Mouse (Mus musculus) intestine, postnatal 0 days (tissue): ENCODE measurements around the gene Abhd17a. TPM values are rescaled to one million over a fixed set of nuclear protein-coding genes. Genes with fewer than 3 reads are reported as not detected.

ENCODE experiments used
- ATAC-seq: fragments of 200-750 bp; cut with Nextera tagmentation; 2 replicates; pipeline ENCODE4 v1.8.0; 2017; ENCODE audit warnings: mild to moderate bottlenecking, moderate TSS enrichment, moderate library complexity
- H3K27ac ChIP-seq: fragments of 300-500 bp; sonication (generic); 2 replicates; pipeline ENCODE4 v1.5.1; 2014; ENCODE audit warnings: mild to moderate bottlenecking, low read depth, low read length, moderate library complexity
- H3K27me3 ChIP-seq: fragments of 300-500 bp; sonication (generic); replicated peaks from 2 replicates; pipeline ENCODE4 v1.6.1; 2014; ENCODE audit warnings: low read length, mixed read lengths; ENCODE audit not compliant: control insufficient read depth, insufficient read depth
- H3K36me3 ChIP-seq: fragments of 300-500 bp; sonication (generic); 2 replicates; pipeline ENCODE4 v1.6.1; 2014; ENCODE audit warnings: mild to moderate bottlenecking, moderate library complexity; ENCODE audit not compliant: control insufficient read depth, insufficient read depth
- H3K4me1 ChIP-seq: fragments of 300-500 bp; sonication (generic); replicated peaks from 2 replicates; pipeline ENCODE4 v1.6.1; 2014; ENCODE audit warnings: antibody characterized with exemption, low read length, mixed read lengths; ENCODE audit not compliant: control insufficient read depth, insufficient read depth
- H3K4me2 ChIP-seq: fragments of 300-500 bp; sonication (generic); replicated peaks from 2 replicates; pipeline ENCODE4 v1.6.1; 2014; ENCODE audit warnings: low read depth, mild to moderate bottlenecking, moderate library complexity
- H3K4me3 ChIP-seq: fragments of 300-500 bp; sonication (generic); 2 replicates; pipeline ENCODE4 v1.5.1; 2014; ENCODE audit warnings: low read depth, low read length
- H3K9ac ChIP-seq: fragments of 300-500 bp; sonication (generic); 2 replicates; pipeline ENCODE4 v1.6.1; 2014; ENCODE audit warnings: mild to moderate bottlenecking, low read depth, low read length
- H3K9me3 ChIP-seq: fragments of 300-500 bp; sonication (generic); 2 replicates; pipeline ENCODE4 v1.6.1; 2016; ENCODE audit warnings: mixed run types; ENCODE audit not compliant: control insufficient read depth
- CTCF ChIP-seq: sonication (generic); IDR thresholded peaks from 2 replicates; pipeline ENCODE4 v1.5.1; 2016; ENCODE audit warnings: low read depth, mild to moderate bottlenecking, control low read depth, antibody characterized with exemption, moderate library complexity
- WGBS: fragments of 180-500 bp; shearing (Covaris S2); extraction: QIAGEN DNeasy Blood & Tissue Kit; methylation state at CpG from one replicate; pipeline ENCODE4 v1.1.7; 2014; 5-methylcytosine and 5-hydroxymethylcytosine counted together
- polyA plus RNA-seq: library from polyadenylated mRNA; unstranded; fragments of >200 nt; fragmentation: Nextera tagmentation; extraction: Ambion mirVana; gene quantifications from 2 replicates; pipeline ENCODE4 v1.2.1, GENCODE M21; 2015

Abhd17a gene
- polyA plus RNA-seq, 1 experiment from 2014 or later, result 116 TPM

GRCm38 (mm10) chr10:80620365-80620764, 30.2 kb upstream of the Abhd17a start:
- Histone ChIP-seq H3K27ac (no peak overlapping the region), H3K4me3 (no peak overlapping the region), H3K9me3 (no peaks in the 10 kb centered on the region), H3K9ac (no peak overlapping the region), H3K4me1 (no peaks in the 10 kb centered on the region; the same call in 1 of the 2 replicates), H3K4me2 (no peak overlapping the region), H3K27me3 (no peaks in the 10 kb centered on the region), H3K36me3 (peaks cover 3% of the 10 kb centered on the region)
- 87% methylated on average over 9 of the region's 9 CpGs for WGBS
- no peak for ATAC-seq
- TF ChIP-seq CTCF, result no peak

- no peak overlapping the region for H3K9ac ChIP-seq
- TF ChIP-seq CTCF, result no peak
- H3K27me3 ChIP-seq, result no peaks in the 10 kb centered on the region
- WGBS, result 48% methylated on average over 8 of the region's 8 CpGs
- H3K4me3 ChIP-seq, result no peak overlapping the region
- H3K27ac ChIP-seq, result no peak overlapping the region
- ATAC-seq, result no peak
- no peak overlapping the region for H3K4me2 ChIP-seq
- no peaks in the 10 kb centered on the region for H3K9me3 ChIP-seq
- no peaks in the 10 kb centered on the region; the same call in 1 of the 2 replicates for H3K4me1 ChIP-seq
- peaks cover 10% of the 10 kb centered on the region for H3K36me3 ChIP-seq
Observed at GRCm38 (mm10) chr10:80619465-80620244, 29.5 kb upstream of the Abhd17a start.

- WGBS, result 71% methylated on average over 9 of the region's 9 CpGs
- H3K27ac ChIP-seq, result no peak overlapping the region
- ATAC-seq, result no peak
Observed at GRCm38 (mm10) chr10:80618181-80618580, 28.0 kb upstream of the Abhd17a start.

GRCm38 (mm10) chr10:80614351-80614750, 24.2 kb upstream of the Abhd17a start:
- peaks cover 43% of the 10 kb centered on the region for H3K36me3 ChIP-seq

More at GRCm38 (mm10) chr10:80618181-80618580, 28.0 kb upstream of the Abhd17a start:
- no peak overlapping the region for H3K4me3 ChIP-seq
- H3K27me3 ChIP-seq, result no peaks in the 10 kb centered on the region
- TF ChIP-seq CTCF, result no peak
- H3K9ac ChIP-seq, result no peak overlapping the region
- peaks cover 24% of the 10 kb centered on the region for H3K36me3 ChIP-seq
- H3K9me3 ChIP-seq, result no peaks in the 10 kb centered on the region
- H3K4me2 ChIP-seq, result no peak overlapping the region
- no peaks in the 10 kb centered on the region; the same call in 1 of the 2 replicates for H3K4me1 ChIP-seq

GRCm38 (mm10) chr10:80613821-80614220, 23.7 kb upstream of the Abhd17a start:
- Histone ChIP-seq H3K9ac (no peak overlapping the region), H3K36me3 (peaks cover 44% of the 10 kb centered on the region), H3K4me1 (no peaks in the 10 kb centered on the region), H3K4me3 (no peak overlapping the region), H3K27ac (no peak overlapping the region), H3K9me3 (no peaks in the 10 kb centered on the region), H3K27me3 (no peaks in the 10 kb centered on the region), H3K4me2 (no peak overlapping the region)
- ATAC-seq, result no peak
- TF ChIP-seq CTCF, result no peak
- 82% methylated on average over 3 of the region's 3 CpGs for WGBS

More at GRCm38 (mm10) chr10:80614351-80614750, 24.2 kb upstream of the Abhd17a start:
- Histone ChIP-seq H3K4me2 (no peak overlapping the region), H3K27ac (no peak overlapping the region), H3K9me3 (no peaks in the 10 kb centered on the region), H3K4me3 (no peak overlapping the region), H3K4me1 (no peaks in the 10 kb centered on the region), H3K27me3 (no peaks in the 10 kb centered on the region), H3K9ac (no peak overlapping the region)
- no peak for TF ChIP-seq CTCF
- no peak for ATAC-seq
- WGBS, result 87% methylated on average over 6 of the region's 6 CpGs

GRCm38 (mm10) chr10:80611905-80612304, 21.8 kb upstream of the Abhd17a start:
- H3K27ac ChIP-seq, result no peak overlapping the region
- no peak overlapping the region for H3K4me3 ChIP-seq
- ATAC-seq, result no peak
- no peaks in the 10 kb centered on the region for H3K4me1 ChIP-seq
- 93% methylated on average over 3 of the region's 3 CpGs for WGBS
- no peak overlapping the region for H3K9ac ChIP-seq
- H3K4me2 ChIP-seq, result no peak overlapping the region
- no peaks in the 10 kb centered on the region for H3K27me3 ChIP-seq
- H3K36me3 ChIP-seq, result peaks cover 63% of the 10 kb centered on the region
- H3K9me3 ChIP-seq, result no peaks in the 10 kb centered on the region
- no peak for TF ChIP-seq CTCF
